Mouse (Mus musculus) cerebellum, adult 2 months (tissue): ENCODE measurements around the gene Kcne1. TPM values are rescaled to one million over a fixed set of nuclear protein-coding genes. Genes with fewer than 3 reads are reported as not detected.

Experiments used
- DNase-seq, 2 experiments: peaks; one replicate each; pipeline ENCODE4 v3.0.0; 2021
- H3K27ac ChIP-seq: fragments of 200-500 bp; 2 replicates; pipeline ENCODE4 v1.5.1; 2012; ENCODE audit warnings: low read length, control low read depth, inconsistent platforms; ENCODE audit not compliant: insufficient read depth
- H3K27me3 ChIP-seq: fragments of 200-500 bp; 2 replicates; pipeline ENCODE4 v1.6.1; 2012; ENCODE audit warnings: inconsistent platforms, mild to moderate bottlenecking, low read length, moderate library complexity; ENCODE audit not compliant: control insufficient read depth, insufficient read depth
- H3K4me1 ChIP-seq: fragments of 200-500 bp; 2 replicates; pipeline ENCODE4 v1.6.1; 2011; ENCODE audit warnings: low read length; ENCODE audit not compliant: control insufficient read depth, insufficient read depth
- H3K4me3 ChIP-seq: fragments of 200-500 bp; replicated peaks from 2 replicates; pipeline ENCODE3; 2011; ENCODE audit warnings: mild to moderate bottlenecking, low read depth, low read length, control low read depth; ENCODE audit not compliant: insufficient read depth
- CTCF ChIP-seq: fragments of 200-500 bp; IDR thresholded peaks from 2 replicates; pipeline ENCODE4 v1.5.1; 2011; ENCODE audit warnings: low read depth, mild to moderate bottlenecking, control low read depth, low read length, moderate library complexity, borderline replicate concordance; ENCODE audit not compliant: insufficient read depth
- POLR2A ChIP-seq: fragments of 200-500 bp; IDR thresholded peaks from 2 replicates; pipeline ENCODE4 v1.6.1; 2011; ENCODE audit warnings: low read length, control low read depth, borderline replicate concordance; ENCODE audit not compliant: insufficient read depth
- WGBS: fragments of 180-500 bp; shearing (Covaris S2); methylation state at CpG from one replicate; pipeline ENCODE4 v1.1.7; 2018; 5-methylcytosine and 5-hydroxymethylcytosine counted together
- polyA plus RNA-seq: library from polyadenylated mRNA; depleted of rRNA; stranded (reverse); fragments of >200 nt; gene quantifications from 2 replicates; pipeline ENCODE4 v1.2.3, GENCODE M21; 2012; rRNA removed

Gene Kcne1
- polyA plus RNA-seq, 1 experiment: 0.08 TPM

DNA sequence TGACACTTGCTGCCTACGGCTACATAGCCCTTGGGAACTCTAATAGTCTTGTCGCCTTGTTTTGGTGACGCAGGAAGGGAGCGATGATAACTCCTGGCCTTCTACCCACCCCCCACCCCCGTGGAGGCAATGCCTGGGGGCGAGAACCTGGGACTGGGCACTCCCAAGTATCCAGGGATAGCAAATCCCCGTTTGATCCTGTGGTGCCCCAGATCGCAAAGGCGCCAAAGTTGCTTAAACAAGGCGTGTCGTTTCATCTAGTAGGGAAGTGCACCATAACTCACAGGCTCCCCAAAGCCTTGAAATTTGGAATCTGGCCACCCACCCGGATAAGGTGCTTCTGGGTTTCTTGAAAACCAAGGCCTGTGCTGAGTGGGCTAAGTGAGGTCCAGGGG, 57.9 kb downstream of the Kcne1 start:
- Histone ChIP-seq H3K4me3 (peak overlapping the region; percentile 82), H3K27ac (peak overlapping the region; percentile 20; the same call in 1 of the 2 replicates), H3K4me1 (peaks cover 6% of the 10 kb centered on the region; the same call in 1 of the 2 replicates), H3K27me3 (no peaks in the 10 kb centered on the region)
- DNase-seq: peak in 1 of 2 experiments; percentile 63
- WGBS: 2% methylated on average over 12 of the region's 12 CpGs
- TF ChIP-seq POLR2A (no peak), CTCF (no peak)

DNA sequence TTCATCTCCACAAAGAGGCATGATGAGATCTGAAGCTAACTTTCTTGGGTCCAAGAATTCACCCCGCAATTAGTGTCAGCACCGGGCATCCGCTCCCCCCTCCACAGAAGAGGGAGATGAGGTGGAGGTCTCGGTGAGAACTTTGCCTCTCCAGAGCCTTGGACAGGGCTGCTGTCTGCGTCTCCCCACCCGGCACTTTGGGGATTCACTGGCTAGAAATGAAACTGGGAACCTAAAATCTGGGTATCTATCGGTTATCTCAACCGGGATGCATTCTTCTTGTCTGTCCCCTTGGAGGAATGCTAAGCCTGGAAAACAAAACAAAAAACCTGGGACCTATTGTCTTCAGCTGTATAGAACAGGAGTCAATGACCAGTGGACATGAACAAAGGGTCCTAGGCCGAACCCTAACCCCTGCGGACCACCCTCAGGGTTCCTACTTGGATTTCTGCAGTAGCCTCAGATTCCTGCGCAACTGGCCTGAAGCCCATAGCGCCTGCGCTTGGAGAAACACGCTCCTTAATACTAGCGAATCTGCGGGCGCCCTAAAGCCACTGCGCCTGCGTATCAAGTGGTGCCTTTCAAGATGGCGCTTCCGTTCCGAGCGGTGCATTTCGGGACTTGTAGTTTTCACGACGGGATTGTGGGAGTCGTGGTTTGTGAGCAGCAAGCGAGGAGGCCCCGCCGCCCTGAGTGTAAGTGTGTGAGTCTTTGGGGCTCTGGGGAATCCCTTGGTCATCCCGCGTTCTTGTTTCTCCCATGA, 58.4 kb downstream of the Kcne1 start, which contains the start of gene Smim11:
Gene Smim11 (plus strand): TSS at position 638 of the 763 bp plus-strand sequence.
- peak within 1 kb of the TSS; percentile 82 for H3K4me3 ChIP-seq
- TF ChIP-seq CTCF (no peak), POLR2A (peak; percentile 95; the same call in 1 of the 2 replicates)
- DNase-seq: peak; percentile 96 to 97
- no peaks in the 10 kb centered on the region for H3K27me3 ChIP-seq
- H3K27ac ChIP-seq: peak within 1 kb of the TSS; percentile 69
- H3K4me1 ChIP-seq: peaks cover 6% of the 10 kb centered on the region; the same call in 1 of the 2 replicates
- WGBS: 5% methylated on average over 32 of the region's 32 CpGs

Other genes with a start within 250 kb of the Kcne1 start
- gene Kcne2, start 67.1 kb downstream of the Kcne1 start, polyA plus RNA-seq: 3.7 and 10.0 TPM in 2 replicates
- 32.2 and 35.8 TPM in 2 replicates for gene Smim11, start 58.2 kb downstream of the Kcne1 start, polyA plus RNA-seq
- not detected in 2 replicates for gene Fam243, start 38.0 kb downstream of the Kcne1 start, polyA plus RNA-seq
- 32.1 and 35.8 TPM in 2 replicates for gene Rcan1, start 111.4 kb upstream of the Kcne1 start, polyA plus RNA-seq
- gene Clic6, start 126.3 kb upstream of the Kcne1 start, polyA plus RNA-seq: 7.9 and 14.7 TPM in 2 replicates